Mouse (Mus musculus): Measurements from ENCODE around the gene Dedd. TPM values are rescaled to one million over a fixed set of nuclear protein-coding genes. Genes with fewer than 3 reads are reported as not detected.

Dedd gene
- polyA plus RNA-seq, 1 experiment from 2014 or later, result 59.2 TPM

DNA sequence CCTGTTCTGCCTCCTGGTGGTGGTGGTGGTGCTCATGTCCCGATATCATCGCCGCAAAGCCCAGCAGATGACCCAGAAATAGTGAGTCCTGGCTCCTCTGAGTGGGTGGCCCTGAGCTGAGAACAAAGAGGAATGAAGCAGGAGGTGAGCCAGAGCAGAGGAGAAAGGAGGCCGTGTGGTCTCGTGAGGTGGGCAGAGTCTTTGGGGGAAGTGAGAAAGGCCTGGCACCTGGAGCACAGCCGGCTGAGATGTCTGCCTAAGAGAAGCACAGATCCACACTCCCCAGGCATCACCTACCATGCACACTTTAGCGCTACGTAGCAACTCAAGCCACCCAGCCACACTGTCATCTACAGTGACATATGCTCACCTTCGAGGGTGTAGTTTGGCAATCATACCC lies 56.2 kb downstream of the Dedd start:
- H3K9ac ChIP-seq (replicated peaks), result no peak overlapping the region
- no peak for ATAC-seq (ENCODE audit: insufficient number of reproducible peaks, insufficient read depth, low FRiP score, low TSS enrichment, low read depth)
- no peaks in the 10 kb centered on the region for H3K9me3 ChIP-seq
- no peak overlapping the region for H3K4me3 ChIP-seq (replicated peaks)
- H3K4me2 ChIP-seq, result no peak overlapping the region
- no peaks in the 10 kb centered on the region for H3K36me3 ChIP-seq
- no peak overlapping the region for H3K27ac ChIP-seq
- 70% methylated on average over 9 of the region's 9 CpGs for WGBS
- peaks cover 23% of the 10 kb centered on the region for H3K4me1 ChIP-seq (replicated peaks)
- peaks cover 29% of the 10 kb centered on the region for H3K27me3 ChIP-seq

DNA sequence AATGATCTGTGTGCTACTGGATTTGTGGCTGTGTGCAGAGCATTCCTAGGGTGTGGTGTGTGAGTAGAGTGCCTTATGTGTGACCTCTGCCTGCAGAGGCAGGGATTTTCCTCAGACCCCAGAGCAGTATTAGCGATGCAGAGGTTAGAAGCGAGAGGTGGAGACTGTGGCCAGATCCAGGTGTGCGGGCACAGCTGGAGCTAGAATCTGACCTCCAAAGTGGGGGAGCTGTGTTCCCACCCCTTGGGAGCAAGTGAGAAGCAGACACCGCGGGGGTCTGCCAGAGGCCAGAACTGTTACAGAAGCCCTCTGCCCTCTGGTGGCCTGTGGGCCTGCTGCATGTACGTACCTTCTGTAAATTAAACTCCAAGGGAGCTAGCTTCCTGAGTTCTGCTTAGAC lies 58.2 kb downstream of the Dedd start:
- Histone ChIP-seq H3K27ac (no peak overlapping the region), H3K27me3 (peaks cover 15% of the 10 kb centered on the region), H3K9me3 (no peaks in the 10 kb centered on the region), H3K4me1 (replicated peaks) (peaks cover 21% of the 10 kb centered on the region), H3K4me2 (peak overlapping the region; percentile 35), H3K36me3 (no peaks in the 10 kb centered on the region), H3K9ac (replicated peaks) (no peak overlapping the region), H3K4me3 (replicated peaks) (no peak overlapping the region)
- 13% methylated on average over 6 of the region's 6 CpGs for WGBS
- peak; percentile 33; the same call in 1 of the 2 replicates for ATAC-seq (ENCODE audit: insufficient number of reproducible peaks, insufficient read depth, low FRiP score, low TSS enrichment, low read depth)

DNA sequence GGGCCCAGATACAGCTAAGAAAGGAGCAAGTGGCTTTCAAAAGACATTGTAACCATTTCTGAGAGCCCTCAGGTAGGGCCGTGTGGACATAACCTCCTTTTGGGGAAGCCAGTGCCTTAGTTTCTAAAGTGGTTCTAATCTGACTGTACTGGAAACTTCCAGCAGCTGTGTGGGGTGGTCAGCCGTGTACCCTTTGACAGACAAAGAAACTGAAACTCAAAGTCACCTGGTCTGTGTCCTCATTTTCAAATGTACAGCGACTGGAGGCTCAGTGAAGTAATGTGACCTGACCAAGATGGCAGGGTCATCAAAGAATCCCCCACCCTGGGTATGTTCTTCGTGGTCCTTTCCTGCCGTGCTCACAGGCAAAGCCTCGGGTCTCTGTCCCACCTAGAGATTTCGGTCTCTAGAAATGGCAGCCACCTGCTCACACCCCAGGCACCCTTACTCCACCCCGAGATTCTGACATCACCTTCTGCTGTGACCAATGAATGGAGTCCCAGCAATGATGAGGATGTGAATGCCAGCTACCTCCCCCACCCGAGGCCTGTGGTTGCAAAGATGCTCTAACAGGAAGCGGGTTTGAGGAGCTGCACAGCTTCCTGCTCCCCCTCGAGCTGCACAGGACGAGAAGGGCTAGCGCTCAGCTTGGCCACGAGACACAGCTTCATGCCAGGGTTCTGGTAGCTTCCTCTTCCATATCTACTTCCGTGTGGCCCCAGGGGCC lies 59.6 kb downstream of the Dedd start, which contains the start of gene Arhgap30:
Arhgap30 (plus strand) TSS at position 579 of the 727 bp plus-strand sequence.
- Histone ChIP-seq H3K9me3 (no peaks in the 10 kb centered on the region), H3K27ac (no peak within 1 kb of the TSS), H3K4me1 (replicated peaks) (peaks cover 21% of the 10 kb centered on the region), H3K27me3 (peaks cover 6% of the 10 kb centered on the region), H3K36me3 (no peaks in the 10 kb centered on the region), H3K4me3 (replicated peaks) (no peak within 1 kb of the TSS), H3K9ac (replicated peaks) (no peak within 1 kb of the TSS), H3K4me2 (no peak within 1 kb of the TSS)
- ATAC-seq (ENCODE audit: insufficient number of reproducible peaks, insufficient read depth, low FRiP score, low TSS enrichment, low read depth), result no peak
- 79% methylated on average over 15 of the region's 15 CpGs for WGBS

DNA sequence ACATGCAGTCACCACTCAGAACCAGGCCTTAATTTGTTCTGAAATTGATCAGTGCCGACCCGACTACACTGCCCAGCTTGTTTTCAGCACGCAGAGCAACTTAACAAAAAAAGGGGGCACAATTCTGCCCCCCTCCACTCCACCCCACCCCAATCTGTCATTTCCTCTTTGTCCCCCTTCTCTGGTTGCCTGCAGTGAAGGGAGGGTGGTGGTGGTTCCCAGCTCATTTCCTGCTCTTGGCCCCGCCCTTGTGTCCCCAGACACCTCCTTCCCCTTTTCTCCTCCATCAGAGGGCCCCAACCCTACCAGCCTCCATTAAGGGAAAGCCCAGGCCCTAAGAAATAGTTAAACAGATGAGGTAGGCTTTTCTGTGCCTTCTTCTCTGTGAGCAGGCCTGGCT lies 61.2 kb downstream of the Dedd start:
- WGBS, result 68% methylated on average over 4 of the region's 4 CpGs
- Histone ChIP-seq H3K9me3 (no peaks in the 10 kb centered on the region), H3K9ac (replicated peaks) (no peak overlapping the region), H3K4me2 (no peak overlapping the region), H3K4me3 (replicated peaks) (no peak overlapping the region), H3K27me3 (peaks cover 5% of the 10 kb centered on the region), H3K27ac (no peak overlapping the region), H3K4me1 (replicated peaks) (peaks cover 21% of the 10 kb centered on the region), H3K36me3 (no peaks in the 10 kb centered on the region)
- ATAC-seq (ENCODE audit: insufficient number of reproducible peaks, insufficient read depth, low FRiP score, low TSS enrichment, low read depth), result no peak

Other genes starting within 250 kb of the Dedd start
- gene Cfap126, start 215.2 kb upstream of the Dedd start, polyA plus RNA-seq (2016; fragmentation: Nextera tagmentation; extraction: Ambion mirVana), result 1.5 and 1.6 TPM in 2 replicates
- gene Sdhc, start 178.5 kb upstream of the Dedd start, polyA plus RNA-seq (2016; fragmentation: Nextera tagmentation; extraction: Ambion mirVana), result 182 and 217 TPM in 2 replicates
- gene Mpz, start 178.4 kb upstream of the Dedd start, polyA plus RNA-seq (2016; fragmentation: Nextera tagmentation; extraction: Ambion mirVana), result 1.5 and 2.6 TPM in 2 replicates
- gene Pcp4l1, start 132.9 kb upstream of the Dedd start, polyA plus RNA-seq (2016; fragmentation: Nextera tagmentation; extraction: Ambion mirVana), result 2.0 and 2.8 TPM in 2 replicates
- gene Nr1i3, start 115.2 kb upstream of the Dedd start, polyA plus RNA-seq (2016; fragmentation: Nextera tagmentation; extraction: Ambion mirVana), result 0.17 and 0.43 TPM in 2 replicates
- gene Tomm40l, start 106.6 kb upstream of the Dedd start, polyA plus RNA-seq (2016; fragmentation: Nextera tagmentation; extraction: Ambion mirVana), result 29.7 and 31.9 TPM in 2 replicates
- gene Apoa2, start 104.1 kb upstream of the Dedd start, polyA plus RNA-seq (2016; fragmentation: Nextera tagmentation; extraction: Ambion mirVana), result 2.1 and 3.1 TPM in 2 replicates
- gene Fcer1g, start 94.8 kb upstream of the Dedd start, polyA plus RNA-seq (2016; fragmentation: Nextera tagmentation; extraction: Ambion mirVana), result 15.9 and 21.0 TPM in 2 replicates
- gene Adamts4, start 78.7 kb upstream of the Dedd start, polyA plus RNA-seq (2016; fragmentation: Nextera tagmentation; extraction: Ambion mirVana), result 10.5 and 11.0 TPM in 2 replicates
- 251 and 257 TPM in 2 replicates for gene Ndufs2, start 77.8 kb upstream of the Dedd start, polyA plus RNA-seq (2016; fragmentation: Nextera tagmentation; extraction: Ambion mirVana)
- gene B4galt3, start 58.8 kb upstream of the Dedd start, polyA plus RNA-seq (2016; fragmentation: Nextera tagmentation; extraction: Ambion mirVana), result 82.1 and 84.8 TPM in 2 replicates
- gene Ppox, start 48.0 kb upstream of the Dedd start, polyA plus RNA-seq (2016; fragmentation: Nextera tagmentation; extraction: Ambion mirVana), result 71.9 and 75.9 TPM in 2 replicates
- gene Usp21, start 41.2 kb upstream of the Dedd start, polyA plus RNA-seq (2016; fragmentation: Nextera tagmentation; extraction: Ambion mirVana), result 132 and 134 TPM in 2 replicates
- gene Ufc1, start 34.1 kb upstream of the Dedd start, polyA plus RNA-seq (2016; fragmentation: Nextera tagmentation; extraction: Ambion mirVana), result 108 and 111 TPM in 2 replicates
- 43.8 and 43.9 TPM in 2 replicates for gene Nit1, start 16.5 kb downstream of the Dedd start, polyA plus RNA-seq (2016; fragmentation: Nextera tagmentation; extraction: Ambion mirVana)
- gene Pfdn2, start 16.5 kb downstream of the Dedd start, polyA plus RNA-seq (2016; fragmentation: Nextera tagmentation; extraction: Ambion mirVana), result 123 and 128 TPM in 2 replicates
- 2.0 and 2.2 TPM in 2 replicates for gene Klhdc9, start 31.7 kb downstream of the Dedd start, polyA plus RNA-seq (2016; fragmentation: Nextera tagmentation; extraction: Ambion mirVana)
- 6.2 and 7.8 TPM in 2 replicates for gene Nectin4, start 41.0 kb downstream of the Dedd start, polyA plus RNA-seq (2016; fragmentation: Nextera tagmentation; extraction: Ambion mirVana)
- gene Arhgap30, start 59.8 kb downstream of the Dedd start, polyA plus RNA-seq (2016; fragmentation: Nextera tagmentation; extraction: Ambion mirVana), result 0.75 and 0.91 TPM in 2 replicates
- 113 and 123 TPM in 2 replicates for gene Usf1, start 82.2 kb downstream of the Dedd start, polyA plus RNA-seq (2016; fragmentation: Nextera tagmentation; extraction: Ambion mirVana)
- 7.5 and 7.7 TPM in 2 replicates for gene Tstd1, start 89.7 kb downstream of the Dedd start, polyA plus RNA-seq (2016; fragmentation: Nextera tagmentation; extraction: Ambion mirVana)
- gene F11r, start 108.4 kb downstream of the Dedd start, polyA plus RNA-seq (2016; fragmentation: Nextera tagmentation; extraction: Ambion mirVana), result 32.9 and 36.8 TPM in 2 replicates
- 11.7 and 12.6 TPM in 2 replicates for gene Alyref2, start 174.3 kb downstream of the Dedd start, polyA plus RNA-seq (2016; fragmentation: Nextera tagmentation; extraction: Ambion mirVana)
- not detected in 2 replicates for gene Itln1, start 206.1 kb downstream of the Dedd start, polyA plus RNA-seq (2016; fragmentation: Nextera tagmentation; extraction: Ambion mirVana)
- 0.10 TPM in 2 replicates for gene Cd244a, start 230.0 kb downstream of the Dedd start, polyA plus RNA-seq (2016; fragmentation: Nextera tagmentation; extraction: Ambion mirVana)

All from limb, embryonic 12.5 days (tissue).